Mouse (Mus musculus) erythroblast, embryonic 14.5 days (primary cell): ENCODE data around the gene Vwa3b.

Experiments
- GATA1 ChIP-seq: IDR thresholded peaks from 2 replicates; pipeline ENCODE4 v1.6.1; 2012; ENCODE audit warnings: low read length, inconsistent platforms, mixed read lengths
- TAL1 ChIP-seq: IDR thresholded peaks from 3 replicates; pipeline ENCODE4 v1.6.1; 2012; ENCODE audit warnings: low read length, inconsistent platforms, mixed read lengths

- TF ChIP-seq TAL1 = no peak
- TF ChIP-seq GATA1 = no peak
Observed at GRCm38 (mm10) chr1:37019017-37019416, 7.4 kb upstream of the Vwa3b start.
